Mouse (Mus musculus) spleen, embryonic (tissue): ENCODE data around the gene Gm49673.
"Not testable (repeated sequence)": the region's sequence is repeated elsewhere in the genome, so short reads cannot be mapped to it uniquely, and the experiment has no call there.

ENCODE experiments used
- CTCF ChIA-PET: fragments of 350-600 bp; sonication (Branson Sonifier 250); formaldehyde crosslinking; loops from one replicate; lab custom pipeline; 2022; lab: Charles Lee

Gene Gm49673

GRCm38 (mm10) chr17:8147439-8148316 lies at the start of gene Gm49673, which contains the start of gene Rnaset2a:
Gene Gm49673 (minus strand): TSS chr17:8147788.
Gene Rnaset2a (minus strand): TSS chr17:8148097.
- CTCF ChIA-PET, result not testable (repeated sequence)

GRCm38 (mm10) chr17:8195685-8196376 lies 48.2 kb upstream of the Gm49673 start:
- CTCF ChIA-PET, result interaction anchor here (0.6 kb wide), 2 partner anchors 24 to 266 kb away, joined by 3 to 6 read pairs; no protein-coding TSS in a partner anchor

GRCm38 (mm10) chr17:8193678-8194077 lies 46.1 kb upstream of the Gm49673 start:
- CTCF ChIA-PET, result no interaction called here

- CTCF ChIA-PET, result interaction anchor here (1.1 kb wide), 1 partner anchor 13 kb away, joined by 3 read pairs; no protein-coding TSS in a partner anchor
Observed at GRCm38 (mm10) chr17:8184217-8184616, 36.6 kb upstream of the Gm49673 start.

GRCm38 (mm10) chr17:8183815-8184214 lies 36.2 kb upstream of the Gm49673 start:
- CTCF ChIA-PET, result no interaction called here

- CTCF ChIA-PET, result no interaction called here
Observed at GRCm38 (mm10) chr17:8177090-8177489, 29.5 kb upstream of the Gm49673 start.

- CTCF ChIA-PET, result interaction anchor here (0.5 kb wide), 1 partner anchor 13 kb away, joined by 3 read pairs; no protein-coding TSS in a partner anchor
Observed at GRCm38 (mm10) chr17:8171081-8171480, 23.5 kb upstream of the Gm49673 start.

GRCm38 (mm10) chr17:8170331-8170730 lies 22.7 kb upstream of the Gm49673 start:
- CTCF ChIA-PET, result no interaction called here

- CTCF ChIA-PET, result not testable (repeated sequence)
Observed at GRCm38 (mm10) chr17:8167436-8167835, 19.8 kb upstream of the Gm49673 start.

GRCm38 (mm10) chr17:8166454-8166853 lies 18.9 kb upstream of the Gm49673 start:
- CTCF ChIA-PET, result not testable (repeated sequence)

GRCm38 (mm10) chr17:8165977-8166376 lies 18.4 kb upstream of the Gm49673 start:
- CTCF ChIA-PET, result not testable (repeated sequence)

- CTCF ChIA-PET, result not testable (repeated sequence)
Observed at GRCm38 (mm10) chr17:8165608-8165945, 18.0 kb upstream of the Gm49673 start.

- CTCF ChIA-PET, result not testable (repeated sequence)
Observed at GRCm38 (mm10) chr17:8164701-8165607, 17.4 kb upstream of the Gm49673 start, which contains the start of gene Fgfr1op. Gene Fgfr1op (plus strand): TSS chr17:8165501.

- CTCF ChIA-PET, result not testable (repeated sequence)
Observed at GRCm38 (mm10) chr17:8160969-8161368, 13.4 kb upstream of the Gm49673 start.

GRCm38 (mm10) chr17:8158627-8159026 lies 11.0 kb upstream of the Gm49673 start:
- CTCF ChIA-PET, result not testable (repeated sequence)

- CTCF ChIA-PET, result not testable (repeated sequence)
Observed at GRCm38 (mm10) chr17:8155982-8156381, 8.4 kb upstream of the Gm49673 start.

GRCm38 (mm10) chr17:8155010-8155409 lies 7.4 kb upstream of the Gm49673 start:
- CTCF ChIA-PET, result not testable (repeated sequence)

GRCm38 (mm10) chr17:8146931-8147330 lies 657 bp downstream of the Gm49673 start:
- CTCF ChIA-PET, result not testable (repeated sequence)

- CTCF ChIA-PET, result not testable (repeated sequence)
Observed at GRCm38 (mm10) chr17:8143802-8144673, 3.5 kb downstream of the Gm49673 start.

GRCm38 (mm10) chr17:8140210-8140609 lies 7.4 kb downstream of the Gm49673 start:
- CTCF ChIA-PET, result not testable (repeated sequence)
